Mouse (Mus musculus) ovary, postnatal 10 days (tissue): ENCODE data around the gene Spsb4.

Source experiments
- DNase-seq: peaks from one replicate; pipeline ENCODE4 v3.0.0; 2022; ENCODE audit warnings: low spot score

Gene Spsb4

GRCm38 (mm10) chr9:97018677-97019147, at the start of gene Spsb4:
TSS of gene Spsb4 (minus strand) at chr9:97018843.
- DNase-seq: peak; percentile 74

GRCm38 (mm10) chr9:97067761-97068160, 49.1 kb upstream of the Spsb4 start:
- DNase-seq: no peak

GRCm38 (mm10) chr9:97065885-97066284, 47.2 kb upstream of the Spsb4 start:
- no peak for DNase-seq

- DNase-seq: no peak
Measured at GRCm38 (mm10) chr9:97065216-97065615, 46.6 kb upstream of the Spsb4 start.

- no peak for DNase-seq
Measured at GRCm38 (mm10) chr9:97064161-97064560, 45.5 kb upstream of the Spsb4 start.

- no peak for DNase-seq
Measured at GRCm38 (mm10) chr9:97061696-97062095, 43.1 kb upstream of the Spsb4 start.

GRCm38 (mm10) chr9:97056541-97057338, 38.1 kb upstream of the Spsb4 start:
- DNase-seq: no peak

- no peak for DNase-seq
Measured at GRCm38 (mm10) chr9:97055906-97056305, 37.3 kb upstream of the Spsb4 start.

- DNase-seq: no peak
Measured at GRCm38 (mm10) chr9:97051176-97051575, 32.5 kb upstream of the Spsb4 start.

GRCm38 (mm10) chr9:97046240-97046639, 27.6 kb upstream of the Spsb4 start:
- DNase-seq: no peak

GRCm38 (mm10) chr9:97041633-97042032, 23.0 kb upstream of the Spsb4 start:
- DNase-seq: no peak

GRCm38 (mm10) chr9:97038010-97038409, 19.4 kb upstream of the Spsb4 start:
- DNase-seq: no peak

- DNase-seq: no peak
Measured at GRCm38 (mm10) chr9:97036656-97037055, 18.0 kb upstream of the Spsb4 start.

- no peak for DNase-seq
Measured at GRCm38 (mm10) chr9:97027361-97027760, 8.7 kb upstream of the Spsb4 start.

- no peak for DNase-seq
Measured at GRCm38 (mm10) chr9:97026006-97026405, 7.4 kb upstream of the Spsb4 start.

GRCm38 (mm10) chr9:97024451-97024850, 5.8 kb upstream of the Spsb4 start:
- DNase-seq: no peak

- DNase-seq: no peak
Measured at GRCm38 (mm10) chr9:97022948-97023347, 4.3 kb upstream of the Spsb4 start.

GRCm38 (mm10) chr9:97022371-97022770, 3.7 kb upstream of the Spsb4 start:
- DNase-seq: no peak

- DNase-seq: no peak
Measured at GRCm38 (mm10) chr9:97020152-97020551, 1.5 kb upstream of the Spsb4 start.

- no peak for DNase-seq
Measured at GRCm38 (mm10) chr9:97019686-97020085, 1.0 kb upstream of the Spsb4 start.

GRCm38 (mm10) chr9:97019231-97019630, 588 bp upstream of the Spsb4 start:
- DNase-seq: no peak

- peak; percentile 26 for DNase-seq
Measured at GRCm38 (mm10) chr9:97017811-97018641, 617 bp downstream of the Spsb4 start.
